Mouse (Mus musculus) CH12.LX (cell line): ENCODE results near the gene Lman2. TPM values are rescaled to one million over a fixed set of nuclear protein-coding genes. Genes with fewer than 3 reads are reported as not detected.

Source experiments
- DNase-seq: peaks from one replicate; pipeline ENCODE4 v3.0.0-alpha.2; 2013; ENCODE audit errors: extremely low read depth
- H3K27ac ChIP-seq: 2 replicates; pipeline ENCODE4 v1.5.1; 2012; ENCODE audit warnings: low read depth, mild to moderate bottlenecking, control low read depth, moderate library complexity; ENCODE audit not compliant: insufficient read depth
- H3K27me3 ChIP-seq: replicated peaks from 2 replicates; pipeline ENCODE3; 2012; ENCODE audit warnings: inconsistent platforms
- H3K36me3 ChIP-seq, 2 experiments: replicated peaks in 1 of 2; 2 replicates each; pipeline versions ENCODE3 to v1.6.1; 2012; ENCODE audit warnings: inconsistent platforms in 1 of 2, low read length in 1 of 2, mild to moderate bottlenecking in 1 of 2, mixed read lengths in 1 of 2, moderate library complexity in 1 of 2; ENCODE audit not compliant: control insufficient read depth in 1 of 2, insufficient read depth in 1 of 2
- H3K4me1 ChIP-seq, 2 experiments: 2 replicates each; pipeline ENCODE4 v1.6.1; 2012; ENCODE audit warnings: inconsistent platforms in 1 of 2, moderate library complexity in 1 of 2; ENCODE audit not compliant: insufficient read depth in 2 of 2, control insufficient read depth in 1 of 2
- H3K4me2 ChIP-seq: 2 replicates; pipeline ENCODE4 v1.6.1; 2012; ENCODE audit warnings: low read depth, mild to moderate bottlenecking, control low read depth; ENCODE audit not compliant: poor library complexity, insufficient read depth, severe bottlenecking
- H3K4me3 ChIP-seq, 3 experiments: fragments of 150-350 bp in 1 of 3; sonication (generic) in 1 of 3; replicated peaks in 1 of 3; 2 replicates each; pipeline versions ENCODE3 to v1.5.1; 2011 to 2012; ENCODE audit warnings: low read depth in 2 of 3, low read length in 2 of 3, mild to moderate bottlenecking in 2 of 3, moderate library complexity in 2 of 3, control low read depth in 1 of 3, improper control_type of control experiment in 1 of 3, inconsistent platforms in 1 of 3, mixed read lengths in 1 of 3; ENCODE audit not compliant: poor library complexity in 1 of 3
- H3K79me2 ChIP-seq: replicated peaks from 2 replicates; pipeline ENCODE4 v1.6.1; 2012; ENCODE audit warnings: mild to moderate bottlenecking, moderate library complexity; ENCODE audit not compliant: control insufficient read depth, poor library complexity, insufficient read depth, severe bottlenecking; ENCODE audit errors: extremely low read depth
- H3K9ac ChIP-seq: 2 replicates; pipeline ENCODE4 v1.6.1; 2012; ENCODE audit warnings: low read depth, mild to moderate bottlenecking, control low read depth, moderate library complexity; ENCODE audit not compliant: insufficient read depth
- H3K9me3 ChIP-seq: replicated peaks from 2 replicates; pipeline ENCODE3; 2012; ENCODE audit warnings: low read length, inconsistent platforms, mixed read lengths
- BHLHE40 ChIP-seq: IDR thresholded peaks from 2 replicates; pipeline ENCODE4 v1.6.1; 2011; ENCODE audit warnings: mild to moderate bottlenecking, low read depth, low read length, improper control_type of control experiment
- CHD1 ChIP-seq: IDR thresholded peaks from 2 replicates; pipeline ENCODE4 v1.6.1; 2012; ENCODE audit warnings: low read depth, low read length, improper control_type of control experiment, inconsistent platforms
- CHD2 ChIP-seq: IDR thresholded peaks from 2 replicates; pipeline ENCODE4 v1.6.1; 2011; ENCODE audit warnings: low read length, improper control_type of control experiment
- CTCF ChIP-seq, 2 experiments: IDR thresholded peaks in 1 of 2; conservative IDR thresholded peaks in 1 of 2; 2 replicates each; pipeline ENCODE4 v1.5.1; 2011 to 2012; ENCODE audit warnings: low read depth in 2 of 2, low read length in 2 of 2, improper control_type of control experiment in 1 of 2, inconsistent platforms in 1 of 2, mild to moderate bottlenecking in 1 of 2, moderate library complexity in 1 of 2
- E2F4 ChIP-seq: IDR thresholded peaks from 2 replicates; pipeline ENCODE4 v1.6.1; 2011; ENCODE audit warnings: low read depth, low read length, improper control_type of control experiment; ENCODE audit not compliant: insufficient replicate concordance
- ELF1 ChIP-seq: IDR thresholded peaks from 2 replicates; pipeline ENCODE4 v1.6.1; 2014; ENCODE audit warnings: low read depth, mild to moderate bottlenecking, inconsistent platforms, low read length, improper control_type of control experiment
- EP300 ChIP-seq: IDR thresholded peaks from 2 replicates; pipeline ENCODE4 v1.6.1; 2011; ENCODE audit warnings: low read length, improper control_type of control experiment
- ETS1 ChIP-seq: conservative IDR thresholded peaks from 2 replicates; pipeline ENCODE4 v1.6.1; 2012; ENCODE audit warnings: low read depth, mild to moderate bottlenecking, inconsistent platforms, low read length, improper control_type of control experiment, moderate library complexity
- GABPA ChIP-seq: IDR thresholded peaks from 2 replicates; pipeline ENCODE4 v1.6.1; 2012; ENCODE audit warnings: low read depth, low read length, improper control_type of control experiment, inconsistent platforms; ENCODE audit not compliant: insufficient replicate concordance
- HCFC1 ChIP-seq: IDR thresholded peaks from 2 replicates; pipeline ENCODE4 v1.6.1; 2012; ENCODE audit warnings: low read depth, mild to moderate bottlenecking, inconsistent platforms, low read length, improper control_type of control experiment
- IRF4 ChIP-seq: IDR thresholded peaks from 2 replicates; pipeline ENCODE4 v1.6.1; 2014; ENCODE audit warnings: low read depth, mild to moderate bottlenecking, inconsistent platforms, low read length, improper control_type of control experiment
- JUN ChIP-seq: IDR thresholded peaks from 2 replicates; pipeline ENCODE4 v1.6.1; 2011; ENCODE audit warnings: low read depth, mild to moderate bottlenecking, low read length, improper control_type of control experiment, moderate library complexity; ENCODE audit not compliant: insufficient read depth
- KAT2A ChIP-seq: IDR thresholded peaks from 2 replicates; pipeline ENCODE4 v1.6.1; 2012; ENCODE audit warnings: low read length, improper control_type of control experiment, inconsistent platforms; ENCODE audit not compliant: insufficient replicate concordance
- MAFK ChIP-seq: IDR thresholded peaks from 2 replicates; pipeline ENCODE4 v1.6.1; 2011; ENCODE audit warnings: low read length, improper control_type of control experiment; ENCODE audit not compliant: insufficient replicate concordance
- MAZ ChIP-seq: IDR thresholded peaks from 2 replicates; pipeline ENCODE4 v1.6.1; 2012; ENCODE audit warnings: low read depth, mild to moderate bottlenecking, inconsistent platforms, low read length, improper control_type of control experiment, moderate library complexity
- MEF2A ChIP-seq: IDR thresholded peaks from 2 replicates; pipeline ENCODE4 v1.6.1; 2014; ENCODE audit warnings: low read depth, mild to moderate bottlenecking, inconsistent platforms, low read length, improper control_type of control experiment, borderline replicate concordance
- MXI1 ChIP-seq: IDR thresholded peaks from 2 replicates; pipeline ENCODE4 v1.6.1; 2011; ENCODE audit warnings: mild to moderate bottlenecking, low read depth, low read length, improper control_type of control experiment
- NELFE ChIP-seq: IDR thresholded peaks from 2 replicates; pipeline ENCODE4 v1.6.1; 2011; ENCODE audit warnings: low read depth, low read length, improper control_type of control experiment
- NRF1 ChIP-seq: IDR thresholded peaks from 2 replicates; pipeline ENCODE4 v1.6.1; 2014; ENCODE audit warnings: low read depth, mild to moderate bottlenecking, inconsistent platforms, low read length, improper control_type of control experiment, moderate library complexity
- PAX5 ChIP-seq: IDR thresholded peaks from 2 replicates; pipeline ENCODE4 v1.6.1; 2012; ENCODE audit warnings: low read length, inconsistent platforms, mixed read lengths
- POLR2A ChIP-seq: IDR thresholded peaks from 2 replicates; pipeline ENCODE4 v1.6.1; 2011; ENCODE audit warnings: low read depth, mild to moderate bottlenecking, improper control_type of control experiment, low read length
- POLR2AphosphoS2 ChIP-seq: IDR thresholded peaks from 2 replicates; pipeline ENCODE4 v1.6.1; 2011; ENCODE audit warnings: low read depth, low read length, improper control_type of control experiment
- RCOR1 ChIP-seq: conservative IDR thresholded peaks from 2 replicates; pipeline ENCODE4 v1.6.1; 2012; ENCODE audit warnings: low read depth, mild to moderate bottlenecking, inconsistent platforms, low read length, improper control_type of control experiment
- SIN3A ChIP-seq: IDR thresholded peaks from 2 replicates; pipeline ENCODE4 v1.6.1; 2012; ENCODE audit warnings: low read length, improper control_type of control experiment, inconsistent platforms
- SMC3 ChIP-seq: IDR thresholded peaks from 2 replicates; pipeline ENCODE4 v1.6.1; 2011; ENCODE audit warnings: low read depth, low read length, improper control_type of control experiment
- TBP ChIP-seq: conservative IDR thresholded peaks from 2 replicates; pipeline ENCODE4 v1.6.1; 2011; ENCODE audit warnings: low read depth, low read length, improper control_type of control experiment
- TCF12 ChIP-seq: IDR thresholded peaks from 2 replicates; pipeline ENCODE4 v1.6.1; 2014; ENCODE audit warnings: low read depth, mild to moderate bottlenecking, inconsistent platforms, low read length, improper control_type of control experiment
- USF1 ChIP-seq: IDR thresholded peaks from 2 replicates; pipeline ENCODE4 v1.6.1; 2014; ENCODE audit warnings: low read depth, mild to moderate bottlenecking, inconsistent platforms, low read length, improper control_type of control experiment
- USF2 ChIP-seq: conservative IDR thresholded peaks from 2 replicates; pipeline ENCODE4 v1.6.1; 2011; ENCODE audit warnings: low read depth, low read length, improper control_type of control experiment
- ZC3H11A ChIP-seq: IDR thresholded peaks from 2 replicates; pipeline ENCODE4 v1.6.1; 2012; ENCODE audit warnings: low read depth, mild to moderate bottlenecking, inconsistent platforms, low read length, improper control_type of control experiment
- ZMIZ1 ChIP-seq: IDR thresholded peaks from 2 replicates; pipeline ENCODE4 v1.6.1; 2012; ENCODE audit warnings: low read depth, mild to moderate bottlenecking, inconsistent platforms, low read length, improper control_type of control experiment
- ZNF384 ChIP-seq: IDR thresholded peaks from 2 replicates; pipeline ENCODE4 v1.6.1; 2012; ENCODE audit warnings: low read depth, low read length, improper control_type of control experiment, inconsistent platforms
- dilution Hi-C: fragments of 300-500 bp; cut with MboI; formaldehyde crosslinking; loops from 2 replicates; pipeline ENCODE4 v1.14.3; 2020; ENCODE audit warnings: low sequenced_read_pairs; ENCODE audit not compliant: extremely low pct_unique_long_range_greater_than_20kb, extremely low pct_ligation_motif_present
- in situ Hi-C: fragments of 300-500 bp; cut with MboI; formaldehyde crosslinking; loops from 3 replicates; pipeline ENCODE4 v1.14.3; 2019; ENCODE audit warnings: low sequenced_read_pairs, low pct_ligation_motif_present, low pct_unique_long_range_greater_than_20kb, mixed read lengths
- polyA plus RNA-seq: library from polyadenylated mRNA; unstranded; fragments of >175 nt; gene quantifications from 2 replicates; pipeline ENCODE4 v1.2.1, GENCODE M21; 2012; ENCODE audit warnings: low read depth; ENCODE audit not compliant: insufficient read length
- total RNA-seq, 2 experiments: library from RNA; depleted of rRNA; stranded (reverse); fragments of 300-350 nt in 1 of 2; fragments of >200 nt in 1 of 2; gene quantifications; 2 replicates each; pipeline ENCODE4 v1.2.3; 2012 to 2014

The Lman2 gene
- total and polyA plus RNA-seq, 3 experiments, result 94.6 to 174 (median 126) TPM

DNA sequence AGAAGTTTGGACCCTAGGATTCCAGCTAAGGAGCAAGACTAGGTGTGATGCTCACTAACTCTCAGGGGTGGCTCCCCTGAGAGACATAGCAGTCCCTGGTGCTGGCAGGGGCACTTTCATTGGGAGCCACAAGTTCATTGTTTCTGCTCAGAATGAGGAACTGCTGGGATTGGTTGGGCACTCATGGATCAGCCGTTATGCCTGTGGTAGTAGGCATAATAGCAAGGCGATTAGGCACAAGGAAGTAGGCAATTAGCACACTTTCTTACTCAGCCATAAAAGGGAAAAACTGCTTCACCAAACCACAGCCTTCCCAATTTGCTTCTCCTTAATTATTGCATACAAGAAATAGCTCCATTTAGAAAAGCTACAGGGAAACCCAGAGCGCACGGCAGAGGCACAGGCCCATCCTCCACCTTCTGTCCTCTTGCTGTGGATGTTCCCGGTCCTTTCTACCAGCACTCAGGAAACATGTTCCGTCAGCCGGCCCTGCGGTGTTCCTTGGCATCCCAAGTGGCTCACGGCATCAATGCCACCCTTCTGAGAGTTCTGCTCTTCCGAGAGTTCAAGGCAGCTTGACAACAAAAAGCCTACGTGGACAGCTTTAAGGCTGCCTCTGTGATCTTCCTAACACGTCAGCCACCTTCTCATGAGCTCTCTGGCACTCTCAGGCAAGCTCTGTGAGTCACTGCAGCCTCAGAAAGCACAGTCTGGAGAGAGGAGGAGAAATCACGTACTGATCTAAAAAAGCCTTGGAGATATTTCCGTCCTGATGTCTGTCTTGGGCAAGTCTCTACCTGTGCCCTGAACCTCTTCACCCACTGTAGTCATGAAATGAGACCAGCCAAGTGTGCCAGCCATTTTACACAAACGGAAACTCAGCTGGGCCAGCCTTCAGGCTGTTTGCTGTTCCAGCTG is 41.6 kb upstream of the Lman2 start:
- in situ Hi-C loops (no loop called here), dilution Hi-C loops (no loop called here)
- Histone ChIP-seq H3K4me2 (no peak overlapping the region), H3K4me3 (no peak overlapping the region), H3K4me1 (peaks cover 9 to 30% of the 10 kb centered on the region in 2 experiments), H3K79me2 (no peaks in the 10 kb centered on the region), H3K36me3 (no peaks in the 10 kb centered on the region), H3K9ac (no peak overlapping the region), H3K27ac (no peak overlapping the region), H3K27me3 (peaks cover 61% of the 10 kb centered on the region), H3K9me3 (no peaks in the 10 kb centered on the region)
- TF ChIP-seq ZC3H11A (no peak), MXI1 (no peak), JUN (no peak), KAT2A (no peak), SMC3 (no peak), CTCF (conservative IDR thresholded peaks at IDR 0.05 in 1 of 2, IDR thresholded peaks at IDR 0.05 in 1 of 2; ENCODE audit: low read depth in 2 of 2, low read length in 2 of 2) (no peak), BHLHE40 (peak; percentile 57), NELFE (no peak), GABPA (no peak), CHD2 (no peak), EP300 (no peak), HCFC1 (no peak), MAFK (no peak), SIN3A (no peak), POLR2A (no peak), E2F4 (no peak), PAX5 (no peak), POLR2AphosphoS2 (no peak), IRF4 (peak; percentile 55; the same call in 1 of the 2 replicates), USF2 (no peak), CHD1 (no peak; the same call in 1 of the 2 replicates), MEF2A (peak; percentile 72; the same call in 1 of the 2 replicates), TBP (0 out of 2 replicates have a peak, but pooled peaks have one; percentile 22), MAZ (no peak), ZMIZ1 (no peak), NRF1 (no peak), ZNF384 (no peak), RCOR1 (no peak), TCF12 (peak; percentile 48; the same call in 1 of the 2 replicates), ELF1 (peak; percentile 24; the same call in 1 of the 2 replicates), ETS1 (peak; percentile 52; the same call in 1 of the 2 replicates), USF1 (no peak)
- peak; percentile 50 for DNase-seq
